Mouse (Mus musculus) heart, embryonic 13.5 days (tissue): ENCODE results near the gene Il15. TPM values are rescaled to one million over a fixed set of nuclear protein-coding genes. Genes with fewer than 3 reads are reported as not detected.

Source experiments
- ATAC-seq: fragments of 200-750 bp; cut with Nextera tagmentation; 2 replicates; pipeline ENCODE4 v1.8.0; 2017; ENCODE audit warnings: moderate TSS enrichment; ENCODE audit not compliant: insufficient number of reproducible peaks, low FRiP score, low TSS enrichment; ENCODE audit errors: extremely low read depth
- H3K27ac ChIP-seq: fragments of 300-500 bp; sonication (generic); replicated peaks from 2 replicates; pipeline ENCODE4 v1.5.1; 2015; ENCODE audit warnings: moderate library complexity, mild to moderate bottlenecking, inconsistent platforms
- H3K27me3 ChIP-seq: fragments of 300-500 bp; sonication (generic); replicated peaks from 2 replicates; pipeline ENCODE4 v1.6.1; 2015; ENCODE audit warnings: mild to moderate bottlenecking, inconsistent platforms
- H3K36me3 ChIP-seq: fragments of 300-500 bp; sonication (generic); 2 replicates; pipeline ENCODE4 v1.6.1; 2015; ENCODE audit warnings: mild to moderate bottlenecking, inconsistent platforms
- H3K4me1 ChIP-seq: fragments of 300-500 bp; sonication (generic); 2 replicates; pipeline ENCODE4 v1.6.1; 2015; ENCODE audit warnings: inconsistent platforms
- H3K4me2 ChIP-seq: fragments of 300-500 bp; sonication (generic); 2 replicates; pipeline ENCODE4 v1.6.1; 2015; ENCODE audit warnings: inconsistent platforms, mild to moderate bottlenecking, moderate library complexity
- H3K4me3 ChIP-seq: fragments of 300-500 bp; sonication (generic); 2 replicates; pipeline ENCODE4 v1.5.1; 2015; ENCODE audit warnings: moderate library complexity, mild to moderate bottlenecking, inconsistent platforms
- H3K9ac ChIP-seq: fragments of 300-500 bp; sonication (generic); 2 replicates; pipeline ENCODE4 v1.6.1; 2015; ENCODE audit warnings: inconsistent platforms, mild to moderate bottlenecking, moderate library complexity
- H3K9me3 ChIP-seq: fragments of 300-500 bp; sonication (generic); 2 replicates; pipeline ENCODE4 v1.6.1; 2016; ENCODE audit warnings: inconsistent platforms
- WGBS: fragments of 180-500 bp; shearing (Covaris S2); methylation state at CpG from one replicate; pipeline ENCODE4 v1.1.7; 2015; ENCODE audit warnings: mixed read lengths; 5-methylcytosine and 5-hydroxymethylcytosine counted together
- polyA plus RNA-seq: library from polyadenylated mRNA; unstranded; fragments of >200 nt; fragmentation: Nextera tagmentation; extraction: Ambion mirVana; gene quantifications from 2 replicates; pipeline ENCODE4 v1.2.1, GENCODE M21; 2015

Il15 gene
- polyA plus RNA-seq, 1 experiment from 2014 or later, result 20.5 TPM

DNA sequence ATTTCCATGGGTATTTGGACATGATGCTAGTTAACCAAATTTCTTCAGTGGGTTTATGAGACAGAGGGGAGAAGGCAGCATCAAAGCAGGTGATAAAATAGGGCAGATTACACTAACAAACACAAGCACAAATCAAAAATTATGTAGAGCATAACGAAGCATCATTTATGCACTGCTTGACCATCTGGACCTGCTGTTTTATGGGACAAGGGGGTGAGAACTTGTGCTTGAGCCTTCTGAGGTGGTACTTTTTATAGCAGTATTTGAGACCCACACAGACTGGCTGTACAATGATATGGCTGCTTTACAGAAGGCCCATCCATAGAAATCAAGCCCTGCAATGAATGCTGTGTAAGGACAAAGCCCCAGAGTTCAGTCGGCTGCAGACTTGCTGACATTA, 46.9 kb downstream of the Il15 start:
- Histone ChIP-seq H3K4me2 (no peak overlapping the region), H3K9ac (no peak overlapping the region), H3K9me3 (no peaks in the 10 kb centered on the region), H3K4me3 (no peak overlapping the region), H3K36me3 (peaks cover 3% of the 10 kb centered on the region; the same call in 1 of the 2 replicates), H3K27ac (no peak overlapping the region), H3K4me1 (peaks cover 12% of the 10 kb centered on the region), H3K27me3 (no peaks in the 10 kb centered on the region)
- ATAC-seq, result no peak
- 73% methylated on average over 2 of the region's 2 CpGs for WGBS

DNA sequence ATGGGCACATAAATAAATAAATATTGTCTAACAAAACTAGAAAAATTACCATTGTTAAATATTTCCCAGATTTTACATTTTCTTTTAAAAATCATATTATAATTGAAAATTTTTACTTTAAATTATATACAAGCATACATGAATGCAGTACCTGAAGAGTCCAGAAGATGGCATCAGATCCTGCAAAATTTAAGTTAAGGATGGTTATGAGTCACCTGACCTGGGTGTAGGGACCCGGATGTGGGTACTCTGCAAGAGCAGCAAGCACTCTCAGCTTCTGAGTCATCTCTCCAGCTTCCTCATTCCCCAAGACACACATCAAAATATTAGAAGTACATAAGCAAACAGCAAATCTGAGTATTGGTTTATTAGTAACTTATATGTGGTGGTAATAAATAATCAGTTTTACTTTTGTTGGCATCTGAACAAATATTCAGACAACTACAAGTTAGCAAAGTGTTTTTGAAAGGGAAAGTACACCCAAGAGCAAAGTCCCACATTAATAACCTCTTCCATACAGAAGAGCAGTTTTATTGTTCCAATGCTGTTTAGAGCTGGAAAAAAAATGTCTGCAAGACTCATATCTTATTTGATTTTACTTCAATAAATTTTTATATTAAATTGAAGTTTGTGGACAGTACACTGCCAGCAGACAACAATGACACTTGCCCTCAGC, 51.6 kb downstream of the Il15 start:
- Histone ChIP-seq H3K4me3 (no peak overlapping the region), H3K36me3 (no peaks in the 10 kb centered on the region), H3K9me3 (no peaks in the 10 kb centered on the region), H3K9ac (no peak overlapping the region), H3K4me2 (no peak overlapping the region), H3K27ac (no peak overlapping the region), H3K27me3 (no peaks in the 10 kb centered on the region), H3K4me1 (peaks cover 22% of the 10 kb centered on the region)
- ATAC-seq, result no peak
- 73% methylated on average over 1 of the region's 1 CpGs for WGBS

DNA sequence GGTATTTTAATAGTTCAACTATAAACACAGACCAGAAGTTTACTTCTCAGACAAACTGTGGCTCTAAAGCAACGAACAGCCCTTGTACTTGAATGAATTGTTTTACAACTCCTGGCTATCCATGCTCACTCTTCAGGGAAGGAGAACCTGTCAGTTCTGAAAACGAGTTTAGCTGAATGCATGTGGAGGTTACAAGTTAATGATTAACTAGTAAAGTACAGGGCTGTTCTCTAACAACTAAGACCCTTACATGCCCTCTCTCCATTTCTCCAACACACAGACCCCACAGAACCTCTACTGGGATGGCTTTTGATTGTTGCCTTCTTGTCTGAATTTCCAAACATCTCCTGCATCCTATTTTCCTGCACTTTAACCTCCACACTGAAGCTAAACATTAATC, 53.7 kb downstream of the Il15 start:
- 60% methylated on average over 2 of the region's 2 CpGs for WGBS
- H3K4me1 ChIP-seq, result peaks cover 22% of the 10 kb centered on the region
- no peak for ATAC-seq
- H3K9me3 ChIP-seq, result no peaks in the 10 kb centered on the region
- no peaks in the 10 kb centered on the region for H3K36me3 ChIP-seq
- no peaks in the 10 kb centered on the region for H3K27me3 ChIP-seq
- no peak overlapping the region for H3K4me3 ChIP-seq
- no peak overlapping the region for H3K27ac ChIP-seq
- no peak overlapping the region for H3K4me2 ChIP-seq
- no peak overlapping the region for H3K9ac ChIP-seq

DNA sequence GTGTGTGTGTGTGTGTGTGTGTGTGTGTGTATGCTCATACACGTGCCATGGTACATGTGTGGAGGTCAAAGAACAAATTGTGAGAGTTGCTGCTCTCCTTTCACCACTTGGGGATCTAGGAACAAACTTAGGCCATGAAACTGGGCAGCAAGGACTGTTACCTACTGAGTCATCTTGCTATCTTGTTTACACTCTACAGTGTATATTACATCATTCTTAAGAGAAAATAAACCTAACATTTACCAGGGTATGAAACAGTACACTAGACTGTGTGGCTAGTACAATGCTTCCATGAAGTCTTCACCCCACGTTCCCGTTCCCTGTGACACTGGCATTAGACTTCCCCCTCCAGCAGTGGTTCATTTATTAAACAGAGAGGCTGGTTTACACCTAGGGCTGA, 56.5 kb downstream of the Il15 start:
- peak overlapping the region; percentile 12; the same call in 1 of the 2 replicates for H3K4me2 ChIP-seq
- H3K4me1 ChIP-seq, result peaks cover 12% of the 10 kb centered on the region
- WGBS, result 71% methylated on average over 3 of the region's 3 CpGs
- no peak for ATAC-seq
- H3K27me3 ChIP-seq, result no peaks in the 10 kb centered on the region
- H3K9me3 ChIP-seq, result no peaks in the 10 kb centered on the region
- peak overlapping the region; percentile 71 for H3K27ac ChIP-seq
- H3K36me3 ChIP-seq, result peaks cover 8% of the 10 kb centered on the region; the same call in 1 of the 2 replicates
- no peak overlapping the region for H3K9ac ChIP-seq
- H3K4me3 ChIP-seq, result no peak overlapping the region

DNA sequence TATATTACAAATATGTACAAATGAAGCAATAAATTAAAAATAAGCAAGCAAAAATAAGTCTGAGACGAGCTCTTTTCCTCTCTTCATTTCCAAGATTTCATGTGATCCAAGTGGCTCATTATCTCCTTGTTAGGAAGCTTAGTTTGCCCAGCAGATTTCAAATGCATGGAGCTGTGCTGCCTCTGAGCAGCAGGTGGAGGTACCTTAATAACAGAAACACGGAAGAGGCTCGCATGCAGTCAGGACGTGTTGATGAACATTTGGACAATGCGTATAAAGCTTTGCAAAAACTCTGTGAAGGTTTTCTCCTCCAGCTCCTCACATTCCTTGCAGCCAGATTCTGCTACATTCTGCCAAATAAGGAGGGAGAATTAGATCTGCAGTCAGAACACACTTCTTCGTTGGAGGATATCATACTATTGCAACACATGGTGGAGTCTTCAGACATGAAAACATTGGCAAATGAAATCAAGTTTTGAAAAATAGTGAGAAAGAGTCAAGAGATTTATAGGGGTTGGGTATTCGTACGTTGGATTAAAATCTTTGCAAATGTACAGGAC, 71.3 kb downstream of the Il15 start:
- no peaks in the 10 kb centered on the region for H3K4me1 ChIP-seq
- no peak overlapping the region for H3K4me2 ChIP-seq
- no peaks in the 10 kb centered on the region for H3K9me3 ChIP-seq
- ATAC-seq, result no peak
- peaks cover 23% of the 10 kb centered on the region for H3K36me3 ChIP-seq
- H3K27me3 ChIP-seq, result no peaks in the 10 kb centered on the region
- WGBS, result 81% methylated on average over 8 of the region's 8 CpGs
- H3K9ac ChIP-seq, result no peak overlapping the region
- no peak overlapping the region for H3K27ac ChIP-seq
- no peak overlapping the region for H3K4me3 ChIP-seq

DNA sequence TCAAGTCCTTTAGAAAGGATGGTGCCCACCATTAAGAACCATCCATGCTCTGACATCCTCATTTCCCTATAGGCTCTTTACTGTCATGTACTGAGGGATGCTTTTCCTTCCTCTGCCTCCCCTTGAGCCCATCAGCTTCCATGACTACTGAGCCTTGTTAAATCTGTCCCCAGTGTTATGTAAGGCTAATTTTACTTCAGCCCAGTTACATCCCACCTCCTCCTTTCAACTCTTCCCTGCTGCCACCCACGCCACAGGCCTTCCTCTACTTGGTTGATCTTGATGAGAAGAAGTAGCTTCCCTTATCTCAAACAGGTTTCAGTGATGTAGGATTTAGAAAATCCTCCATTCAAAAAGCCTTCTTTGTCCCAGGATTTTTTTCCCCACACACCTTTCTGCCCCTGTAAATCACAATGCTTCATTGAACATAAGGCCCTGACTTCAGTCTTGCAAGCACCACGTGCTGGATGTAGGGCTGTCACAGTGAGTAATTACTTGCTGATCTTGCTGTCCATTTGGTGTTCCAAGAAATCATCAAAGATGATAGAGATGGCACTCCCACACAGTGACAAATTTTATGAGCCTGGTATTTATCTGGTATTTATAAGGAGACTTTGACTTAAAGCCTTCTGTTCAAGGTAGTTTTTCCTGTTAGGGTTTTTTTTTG, 74.9 kb downstream of the Il15 start:
- 64% methylated on average over 2 of the region's 2 CpGs for WGBS
- Histone ChIP-seq H3K36me3 (peaks cover 8% of the 10 kb centered on the region), H3K9ac (no peak overlapping the region), H3K27ac (no peak overlapping the region), H3K4me3 (no peak overlapping the region), H3K4me2 (no peak overlapping the region), H3K27me3 (no peaks in the 10 kb centered on the region), H3K4me1 (no peaks in the 10 kb centered on the region), H3K9me3 (no peaks in the 10 kb centered on the region)
- no peak for ATAC-seq

DNA sequence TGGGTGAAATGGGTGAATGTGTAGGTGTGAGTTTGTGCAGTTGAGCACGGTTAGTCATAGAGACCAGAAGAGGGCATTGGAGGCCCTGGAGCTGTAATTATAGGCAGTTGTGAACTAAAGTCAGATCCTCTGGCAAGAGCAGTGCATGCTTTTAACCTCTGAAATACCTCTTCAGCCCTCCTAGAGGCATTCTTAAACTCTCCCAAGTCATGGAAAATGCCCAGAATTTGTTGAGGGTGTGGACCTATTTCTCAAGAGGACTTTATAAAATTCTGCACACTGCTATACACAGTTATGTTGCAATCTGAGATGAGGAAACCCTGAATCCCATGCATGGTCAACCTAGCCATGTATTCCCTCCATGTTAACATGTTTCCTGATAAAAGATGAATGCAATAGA, 77.0 kb downstream of the Il15 start:
- H3K36me3 ChIP-seq, result 0 out of 2 replicates have a peak, but pooled peaks cover 3% of the 10 kb centered on the region
- no peak overlapping the region for H3K4me3 ChIP-seq
- H3K27me3 ChIP-seq, result no peaks in the 10 kb centered on the region
- H3K9ac ChIP-seq, result no peak overlapping the region
- no peaks in the 10 kb centered on the region for H3K9me3 ChIP-seq
- ATAC-seq, result no peak
- WGBS, result 65% methylated on average over 1 of the region's 1 CpGs
- no peak overlapping the region for H3K4me2 ChIP-seq
- no peaks in the 10 kb centered on the region for H3K4me1 ChIP-seq
- no peak overlapping the region for H3K27ac ChIP-seq

DNA sequence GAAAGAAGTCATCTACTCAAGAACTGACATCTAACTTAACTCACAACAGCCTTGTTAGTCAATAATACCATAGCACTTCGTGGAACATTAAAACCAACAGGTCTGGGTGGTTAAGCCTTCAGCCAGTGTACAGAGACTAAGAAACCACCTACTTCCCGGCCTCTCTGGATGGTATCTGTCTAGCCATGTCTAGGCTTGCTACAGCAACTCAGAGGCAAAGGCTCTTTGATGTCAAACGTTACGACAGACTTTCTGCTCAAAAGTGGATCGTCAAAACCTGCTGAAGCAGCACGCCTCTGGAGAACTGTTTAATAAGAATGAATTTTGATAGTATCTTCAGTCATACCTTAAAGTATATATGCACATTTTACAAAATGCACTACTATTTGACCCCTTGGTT, 77.4 kb downstream of the Il15 start:
- Histone ChIP-seq H3K9ac (no peak overlapping the region), H3K9me3 (no peaks in the 10 kb centered on the region), H3K4me2 (no peak overlapping the region), H3K27me3 (no peaks in the 10 kb centered on the region), H3K4me3 (no peak overlapping the region), H3K36me3 (no peaks in the 10 kb centered on the region), H3K4me1 (no peaks in the 10 kb centered on the region), H3K27ac (no peak overlapping the region)
- no peak for ATAC-seq
- 79% methylated on average over 6 of the region's 6 CpGs for WGBS

DNA sequence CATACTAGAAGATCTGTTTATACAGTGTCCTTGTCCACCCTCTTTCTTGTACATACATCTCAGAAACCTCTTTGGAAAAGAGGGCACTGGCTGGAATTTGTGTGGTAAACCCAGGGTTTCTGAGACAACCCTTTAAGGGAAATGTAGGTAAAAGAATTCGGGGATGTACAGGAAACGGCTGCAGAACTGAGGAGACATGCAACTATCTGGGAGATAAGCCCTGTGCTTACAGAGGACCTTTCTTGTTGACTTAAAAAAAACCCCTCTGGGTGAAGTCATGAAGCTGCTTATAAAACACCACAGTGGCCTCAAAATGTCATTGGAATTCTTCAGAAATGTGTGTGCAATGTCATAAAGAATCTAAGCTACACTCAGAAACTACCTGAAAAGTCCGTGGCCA, 85.6 kb downstream of the Il15 start:
- Histone ChIP-seq H3K9me3 (no peaks in the 10 kb centered on the region), H3K36me3 (no peaks in the 10 kb centered on the region), H3K27me3 (no peaks in the 10 kb centered on the region), H3K4me1 (no peaks in the 10 kb centered on the region), H3K27ac (no peak overlapping the region), H3K4me3 (no peak overlapping the region), H3K9ac (no peak overlapping the region), H3K4me2 (no peak overlapping the region)
- no peak for ATAC-seq
- WGBS, result 35% methylated on average over 3 of the region's 3 CpGs

DNA sequence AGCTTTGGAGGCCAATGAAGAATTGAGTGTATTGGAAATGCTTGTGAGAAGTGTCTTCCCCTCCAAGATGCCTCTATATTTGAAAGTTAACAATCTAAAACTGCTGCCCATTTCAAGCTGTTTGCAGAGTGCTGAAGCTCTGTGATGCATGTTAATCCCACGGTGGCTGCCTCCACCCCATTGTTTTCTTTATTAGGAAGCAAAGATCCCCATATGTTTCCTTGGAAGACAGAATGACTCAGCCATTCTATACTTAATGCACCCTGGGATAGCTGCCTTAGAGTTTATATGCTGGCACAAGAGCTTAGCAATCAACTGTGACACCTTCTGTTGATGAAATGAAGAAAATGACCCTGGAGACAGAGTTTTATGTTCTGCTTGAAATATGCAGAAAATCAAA, 96.6 kb downstream of the Il15 start:
- H3K27ac ChIP-seq, result no peak overlapping the region
- no peak for ATAC-seq
- H3K27me3 ChIP-seq, result no peaks in the 10 kb centered on the region
- H3K4me3 ChIP-seq, result no peak overlapping the region
- H3K4me2 ChIP-seq, result no peak overlapping the region
- no peaks in the 10 kb centered on the region for H3K4me1 ChIP-seq
- H3K9ac ChIP-seq, result no peak overlapping the region
- H3K36me3 ChIP-seq, result no peaks in the 10 kb centered on the region
- no peaks in the 10 kb centered on the region for H3K9me3 ChIP-seq
- WGBS, result 40% methylated on average over 1 of the region's 1 CpGs

DNA sequence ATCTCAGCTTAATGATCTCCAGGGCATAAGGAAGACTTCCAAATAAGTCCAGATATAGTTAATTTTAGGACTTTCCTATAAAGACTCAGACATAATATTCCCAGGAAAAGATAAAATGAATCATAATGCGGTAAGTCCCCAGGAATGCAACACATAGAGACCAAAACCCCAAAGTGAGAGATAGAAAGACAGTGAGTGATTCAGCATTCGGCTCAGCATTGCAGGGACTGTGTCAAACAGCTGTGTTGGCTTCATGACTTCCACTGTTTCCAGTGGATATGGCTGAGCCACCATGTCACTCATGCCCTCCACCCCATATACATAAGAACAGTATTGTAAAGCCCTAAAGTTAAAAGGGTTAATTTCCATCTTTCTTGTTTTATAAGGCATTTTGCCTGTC, 106.8 kb downstream of the Il15 start:
- no peaks in the 10 kb centered on the region for H3K36me3 ChIP-seq
- H3K4me3 ChIP-seq, result no peak overlapping the region
- no peaks in the 10 kb centered on the region for H3K9me3 ChIP-seq
- H3K4me2 ChIP-seq, result no peak overlapping the region
- H3K27me3 ChIP-seq, result no peaks in the 10 kb centered on the region
- H3K4me1 ChIP-seq, result no peaks in the 10 kb centered on the region
- no peak overlapping the region for H3K9ac ChIP-seq
- 72% methylated on average over 2 of the region's 2 CpGs for WGBS
- H3K27ac ChIP-seq, result no peak overlapping the region
- no peak for ATAC-seq

DNA sequence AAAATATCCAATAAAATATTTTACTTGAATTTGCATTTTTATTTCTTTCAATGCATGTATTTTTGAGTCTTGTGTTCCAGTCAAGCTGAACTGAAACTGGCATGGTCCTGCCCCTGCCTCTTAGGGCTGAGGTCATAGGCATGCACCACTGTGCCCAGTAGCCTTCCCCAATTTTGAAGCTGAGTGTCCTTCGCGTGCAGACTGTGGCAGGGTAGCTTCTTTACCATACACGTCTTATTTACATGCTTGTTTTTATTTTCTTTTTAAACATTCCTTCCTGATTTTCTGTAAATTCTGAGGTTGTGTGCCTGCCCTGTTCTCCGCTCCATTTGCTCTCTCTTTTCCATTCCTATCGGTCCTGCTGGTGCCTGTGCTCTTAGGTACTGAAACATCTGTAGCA, 111.4 kb downstream of the Il15 start:
- WGBS, result 86% methylated on average over 5 of the region's 5 CpGs
- Histone ChIP-seq H3K4me2 (no peak overlapping the region), H3K27me3 (no peaks in the 10 kb centered on the region), H3K27ac (no peak overlapping the region), H3K4me3 (no peak overlapping the region), H3K9ac (no peak overlapping the region), H3K36me3 (no peaks in the 10 kb centered on the region), H3K4me1 (no peaks in the 10 kb centered on the region), H3K9me3 (no peaks in the 10 kb centered on the region)
- no peak for ATAC-seq
